Mouse (Mus musculus) cortical plate, adult 2 months (tissue): ENCODE measurements around the gene Atp6v0a1.

Experiments used
- CTCF ChIP-seq: fragments of 200-500 bp; IDR thresholded peaks from 2 replicates; pipeline ENCODE4 v1.5.1; 2011; ENCODE audit warnings: mild to moderate bottlenecking, control low read depth, low read length; ENCODE audit not compliant: insufficient read depth; ENCODE audit errors: extremely low read depth
- POLR2A ChIP-seq: fragments of 200-500 bp; IDR thresholded peaks from 2 replicates; pipeline ENCODE4 v1.6.1; 2011; ENCODE audit warnings: mild to moderate bottlenecking, low read length, control low read depth; ENCODE audit not compliant: insufficient read depth; ENCODE audit errors: extremely low read depth

DNA sequence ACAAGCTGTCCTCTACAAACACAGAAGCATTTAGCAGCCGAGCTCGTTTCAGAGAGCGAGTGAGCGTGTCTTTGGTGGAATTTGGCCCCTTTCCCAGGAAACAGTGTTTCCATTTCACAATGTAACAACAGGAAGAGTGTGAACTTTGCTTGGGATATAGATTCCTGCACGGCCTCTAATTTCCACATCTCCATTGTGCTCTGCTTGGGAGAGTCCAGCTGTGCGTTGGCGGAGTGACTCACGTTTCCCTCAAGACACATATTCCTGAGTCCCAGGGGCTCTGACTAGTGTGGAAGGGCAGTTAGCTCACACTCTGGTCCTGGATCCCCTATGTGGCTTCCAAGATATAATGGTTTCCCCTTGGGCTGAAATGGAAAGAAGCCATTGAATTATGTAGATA, 29.4 kb upstream of the Atp6v0a1 start:
- TF ChIP-seq CTCF (no peak), POLR2A (no peak)
